Mouse (Mus musculus) brain, adult 2 months (tissue): ENCODE measurements around the gene Rasa4.
A peak's percentile ranks its signal among the peaks of the same experiment; 100 is the strongest.
"Not testable (repeated sequence)": the region's sequence is repeated elsewhere in the genome, so short reads cannot be mapped to it uniquely, and the experiment has no call there.

Experiments
- DNase-seq: peaks from one replicate; pipeline ENCODE4 v3.0.0; 2011; ENCODE audit warnings: low read depth, low spot score

Rasa4 gene

GRCm38 (mm10) chr5:136066404-136067148 lies 17.1 kb upstream of the Rasa4 start:
- not testable (repeated sequence) for DNase-seq

GRCm38 (mm10) chr5:136069411-136069810 lies 14.3 kb upstream of the Rasa4 start:
- no peak for DNase-seq

- DNase-seq: no peak
Measured at GRCm38 (mm10) chr5:136073051-136073450, 10.7 kb upstream of the Rasa4 start.

GRCm38 (mm10) chr5:136073526-136073925 lies 10.2 kb upstream of the Rasa4 start:
- no peak for DNase-seq

GRCm38 (mm10) chr5:136075076-136075475 lies 8.6 kb upstream of the Rasa4 start:
- DNase-seq: no peak

- DNase-seq: peak; percentile 45
Measured at GRCm38 (mm10) chr5:136076284-136076683, 7.4 kb upstream of the Rasa4 start.

GRCm38 (mm10) chr5:136077001-136077550 lies 6.6 kb upstream of the Rasa4 start:
- DNase-seq: no peak

- DNase-seq: no peak
Measured at GRCm38 (mm10) chr5:136078136-136078535, 5.6 kb upstream of the Rasa4 start.

GRCm38 (mm10) chr5:136082345-136082744 lies 1.4 kb upstream of the Rasa4 start:
- DNase-seq: no peak

- peak; percentile 32 for DNase-seq
Measured at GRCm38 (mm10) chr5:136084144-136084881, 597 bp downstream of the Rasa4 start.

- peak; percentile 90 for DNase-seq
Measured at GRCm38 (mm10) chr5:136084891-136085651, 1.4 kb downstream of the Rasa4 start.

- DNase-seq: no peak
Measured at GRCm38 (mm10) chr5:136086290-136086689, 2.6 kb downstream of the Rasa4 start.

GRCm38 (mm10) chr5:136088821-136089575 lies 5.3 kb downstream of the Rasa4 start:
- DNase-seq: no peak

- DNase-seq: no peak
Measured at GRCm38 (mm10) chr5:136091927-136092326, 8.2 kb downstream of the Rasa4 start.

GRCm38 (mm10) chr5:136094249-136095010 lies 10.7 kb downstream of the Rasa4 start:
- peak; percentile 75 for DNase-seq

- no peak for DNase-seq
Measured at GRCm38 (mm10) chr5:136095089-136095488, 11.4 kb downstream of the Rasa4 start.

- DNase-seq: no peak
Measured at GRCm38 (mm10) chr5:136098536-136098935, 14.8 kb downstream of the Rasa4 start.

GRCm38 (mm10) chr5:136102099-136102820 lies 18.5 kb downstream of the Rasa4 start:
- peak; percentile 93 for DNase-seq

GRCm38 (mm10) chr5:136104511-136104910 lies 20.8 kb downstream of the Rasa4 start:
- DNase-seq: no peak

- DNase-seq: no peak
Measured at GRCm38 (mm10) chr5:136108486-136108885, 24.8 kb downstream of the Rasa4 start.
